ENCODE assay signal across 9 mouse cellular contexts in the genomic region with DNA sequence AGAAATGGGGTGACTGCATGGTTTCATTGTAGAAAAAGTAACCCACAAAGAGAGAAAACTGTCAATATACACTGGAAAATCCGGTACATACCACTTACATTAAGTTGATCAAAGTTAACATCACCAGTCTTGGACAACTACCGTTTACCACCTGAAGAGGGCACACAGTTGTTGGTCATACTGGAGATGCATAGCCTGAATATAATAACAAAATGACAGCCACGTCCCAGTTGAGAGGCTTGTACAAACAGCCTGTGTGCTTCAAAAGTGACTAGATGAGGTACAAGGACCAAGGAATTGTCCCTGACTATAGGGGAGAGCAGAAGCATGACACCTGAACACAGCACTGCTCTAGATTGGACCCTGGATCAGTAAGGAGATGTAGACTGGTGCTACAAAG. TPM values are rescaled to one million over a fixed set of nuclear protein-coding genes. Genes with fewer than 3 reads are reported as not detected.
DNase-seq lines count a peak whose midpoint lies in the region; ATAC-seq lines count a peak whose summit lies in the region.
"Had no signal": no experiment of that assay in that cellular context is flagged by ENCODE, and none has a peak within 500 bp of the region (broad histone marks: within the 10 kb centered on the region; RNA-seq: fewer than 3 reads in every experiment).

No protein-coding gene starts in this region.

- H3K4me3 ChIP-seq in forebrain, embryonic 14.5 days (ENCODE audit: low read depth, low read length) = no peak overlapping the region
- H3K4me3 ChIP-seq in forebrain, embryonic 12.5 days (replicated peaks) = no peak overlapping the region
- H3K4me3 ChIP-seq: heart, embryonic 15.5 days had no signal

- H3K9ac ChIP-seq in forebrain, embryonic 14.5 days (ENCODE audit: low read length) = no peak overlapping the region
- no peak overlapping the region for H3K9ac ChIP-seq in forebrain, embryonic 12.5 days
- H3K9ac ChIP-seq: heart, embryonic 15.5 days had no signal

- no peaks in the 10 kb centered on the region for H3K9me3 ChIP-seq in forebrain, embryonic 14.5 days (replicated peaks; ENCODE audit: control insufficient read depth, low read length)
- H3K9me3 ChIP-seq in forebrain, embryonic 12.5 days = no peaks in the 10 kb centered on the region
- H3K9me3 ChIP-seq: heart, embryonic 15.5 days had no signal

- H3K27me3 ChIP-seq in forebrain, embryonic 14.5 days (replicated peaks; ENCODE audit: control insufficient read depth, insufficient read depth, low read length) = no peaks in the 10 kb centered on the region
- no peaks in the 10 kb centered on the region for H3K27me3 ChIP-seq in forebrain, embryonic 12.5 days
- H3K27me3 ChIP-seq: heart, embryonic 15.5 days had no signal

- no peaks in the 10 kb centered on the region for H3K4me1 ChIP-seq in forebrain, embryonic 14.5 days (ENCODE audit: control insufficient read depth, insufficient read depth, low read length)
- H3K4me1 ChIP-seq in forebrain, embryonic 12.5 days = no peaks in the 10 kb centered on the region
- H3K4me1 ChIP-seq: heart, embryonic 15.5 days had no signal

- no peak overlapping the region for H3K27ac ChIP-seq in forebrain, embryonic 14.5 days (ENCODE audit: low read depth, low read length)
- H3K27ac ChIP-seq in forebrain, embryonic 12.5 days = no peak overlapping the region
- H3K27ac ChIP-seq: heart, embryonic 15.5 days had no signal

- 0 out of 2 replicates have a peak, but pooled peaks cover 5% of the 10 kb centered on the region for H3K36me3 ChIP-seq in forebrain, embryonic 14.5 days (ENCODE audit: control insufficient read depth, insufficient read depth, low read length)
- no peaks in the 10 kb centered on the region for H3K36me3 ChIP-seq in forebrain, embryonic 12.5 days (replicated peaks)
- H3K36me3 ChIP-seq: heart, embryonic 15.5 days had no signal

- ATAC-seq in forebrain, embryonic 14.5 days = no peak
- ATAC-seq in forebrain, embryonic 12.5 days (ENCODE audit: low FRiP score) = no peak

- WGBS in forebrain, embryonic 14.5 days = 73% methylated on average over 3 of the region's 3 CpGs
- 70% methylated on average over 3 of the region's 3 CpGs for WGBS in forebrain, embryonic 12.5 days

- peak; percentile 20 for DNase-seq in forebrain, embryonic 14.5 days (ENCODE audit: low spot score)
- DNase-seq in 416B (ENCODE audit: low read depth) = peak; percentile 86
- DNase-seq in adrenal gland, postnatal 36 days = peak; percentile 12 to 30
- DNase-seq in heart, postnatal 4 days = peak; percentile 40
- DNase-seq in lung, postnatal 10 days = peak; percentile 72
- DNase-seq in right cerebral cortex, postnatal 14 days = no peak
- DNase-seq in ovary, postnatal 10 days (ENCODE audit: low spot score) = no peak

- H3K4me2 ChIP-seq in forebrain, embryonic 14.5 days (ENCODE audit: low read length) = no peak overlapping the region
- no peak overlapping the region for H3K4me2 ChIP-seq in forebrain, embryonic 12.5 days
- H3K4me2 ChIP-seq: heart, embryonic 15.5 days had no signal

RNA-seq across cellular contexts. Expression of a gene that starts 34.0 kb away (rescaled TPM):
- polyA plus RNA-seq in forebrain, embryonic 14.5 days (2014; fragmentation: Nextera tagmentation; extraction: Ambion mirVana) = 97.9 and 120 TPM in 2 replicates
- polyA plus RNA-seq in forebrain, embryonic 12.5 days (2016; fragmentation: Nextera tagmentation; extraction: Ambion mirVana) = 61.0 and 61.4 TPM in 2 replicates
- total RNA-seq in adrenal gland, postnatal 36 days (2021) = 100 to 1,000 TPM in 1 of 2 experiments, 10 to 100 TPM in 1; 89.6 to 233 TPM
- total RNA-seq in heart, postnatal 4 days (2021) = 10 to 100 TPM; 57.3 to 58.4 TPM

Comparison
In these comparisons a context has a peak if more than half of its experiments do, and no peak if none do; other contexts are left out.
1. DNase-seq: peak in forebrain, embryonic 14.5 days (single experiment), 416B (single experiment), adrenal gland, postnatal 36 days (2 of 2), heart, postnatal 4 days (single experiment) and lung, postnatal 10 days (single experiment); none in right cerebral cortex, postnatal 14 days (single experiment) and ovary, postnatal 10 days (single experiment).